Mouse (Mus musculus): Measurements from ENCODE around the gene Ubxn7. TPM values are rescaled to one million over a fixed set of nuclear protein-coding genes. Genes with fewer than 3 reads are reported as not detected.
"Not testable (repeated sequence)": the region's sequence is repeated elsewhere in the genome, so short reads cannot be mapped to it uniquely, and the experiment has no call there.

Ubxn7 gene
- 10 to 100 TPM in 22 of 26 experiments, 1 to 10 TPM in 4; 3.3 to 63.9 (median 28.4) TPM for total RNA-seq (2018; cell fraction: chromatin; rRNA removed)
- 10 to 100 TPM in 11 of 26 experiments, 1 to 10 TPM in 15; 5.8 to 14.5 (median 8.5) TPM for total RNA-seq (2018; cell fraction: cytosol; rRNA removed)
- 10 to 100 TPM in 22 of 26 experiments, 1 to 10 TPM in 4; 5.3 to 47.8 (median 17.3) TPM for total RNA-seq (2018; cell fraction: nucleus; rRNA removed)
- polyA plus RNA-seq (2018), result 3.9 to 6.0 TPM (median 4.0 TPM) in 3 replicates

GRCm38 (mm10) chr16:32332040-32332555, at the start of gene Ubxn7:
Ubxn7 (plus strand) TSS chr16:32332257.
- under 1% methylated on average over 51 of the region's 52 CpGs for WGBS (ENCODE audit: missing documents)
- H3K27ac ChIP-seq, result peak within 1 kb of the TSS; percentile 32
- peak within 1 kb of the TSS; percentile 77 for H3K4me3 ChIP-seq (ENCODE audit: inconsistent target)
- peaks cover 40% of the 10 kb centered on the region for H3K79me2 ChIP-seq (ENCODE audit: inconsistent target)
- H3K36me3 ChIP-seq (ENCODE audit: inconsistent target), result no peaks in the 10 kb centered on the region

DNA sequence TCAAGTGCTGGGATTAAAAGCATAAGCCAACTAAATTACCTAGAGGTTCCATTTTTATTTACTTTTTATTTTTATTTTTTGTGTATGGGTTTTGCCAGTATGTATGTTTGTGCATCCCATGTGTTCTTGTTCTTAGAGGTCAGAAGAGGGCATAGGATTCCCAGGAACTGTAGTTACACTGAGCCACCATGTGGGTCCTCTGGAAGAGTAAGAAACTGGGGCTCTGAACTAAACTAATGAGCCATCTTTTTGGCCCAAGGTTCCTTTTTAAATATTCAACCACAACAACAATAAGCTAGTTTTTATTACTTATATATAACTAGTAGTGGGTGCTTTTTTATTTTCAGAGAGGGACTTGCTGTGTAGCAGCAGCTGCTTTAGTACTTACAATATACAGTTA, 49.4 kb upstream of the Ubxn7 start:
- H3K4me3 ChIP-seq (ENCODE audit: inconsistent target), result no peak overlapping the region
- no peak overlapping the region for H3K27ac ChIP-seq
- H3K36me3 ChIP-seq (ENCODE audit: inconsistent target), result peaks cover 32% of the 10 kb centered on the region
- H3K79me2 ChIP-seq (ENCODE audit: inconsistent target), result peaks cover 98% of the 10 kb centered on the region

DNA sequence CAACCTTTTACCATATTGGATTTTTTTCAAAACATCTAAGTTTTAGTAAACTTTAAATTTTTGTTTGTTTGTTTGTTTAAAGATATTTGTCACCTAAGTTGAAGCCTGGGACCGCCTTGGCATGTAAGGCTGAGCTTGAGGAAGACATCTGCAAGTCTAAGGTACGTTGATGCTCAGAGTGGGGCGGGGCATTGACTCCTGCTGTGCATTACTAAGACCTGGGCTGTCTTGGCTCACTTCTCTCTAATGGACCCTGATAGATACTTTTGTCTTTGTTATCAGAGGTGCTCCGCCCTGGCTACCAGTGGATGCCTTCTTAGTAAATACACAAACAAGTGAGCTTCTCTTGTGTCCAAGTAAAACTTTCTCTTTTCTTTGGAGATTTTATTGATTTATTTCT, 40.2 kb upstream of the Ubxn7 start:
- Histone ChIP-seq H3K79me2 (ENCODE audit: inconsistent target) (peaks cover 9% of the 10 kb centered on the region; the same call in 1 of the 2 replicates), H3K4me3 (ENCODE audit: inconsistent target) (no peak overlapping the region), H3K27ac (no peak overlapping the region), H3K36me3 (ENCODE audit: inconsistent target) (peaks cover 47% of the 10 kb centered on the region)
- WGBS (ENCODE audit: missing documents), result 95% methylated on average over 4 of the region's 4 CpGs

DNA sequence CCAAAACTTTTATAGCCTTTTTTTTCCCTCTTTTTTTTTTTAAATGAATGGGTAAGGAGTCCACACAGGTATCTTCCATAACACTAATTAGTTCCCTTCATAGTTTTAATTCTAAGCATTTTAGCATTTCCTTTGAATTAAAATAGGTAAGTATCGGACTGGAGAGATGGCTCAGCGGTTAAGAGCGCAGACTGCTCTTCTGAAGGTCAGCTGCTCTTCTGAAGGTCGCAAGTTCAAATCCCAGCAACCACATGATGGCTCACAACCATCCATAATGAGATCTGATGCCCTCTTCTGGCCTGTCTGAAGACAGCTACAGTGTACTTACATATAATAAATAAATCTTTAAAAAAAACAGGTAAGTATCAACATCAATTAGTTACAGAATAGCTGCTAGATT, 32.4 kb upstream of the Ubxn7 start:
- not testable (repeated sequence) for H3K27ac ChIP-seq; H3K79me2 ChIP-seq (ENCODE audit: inconsistent target); H3K4me3 ChIP-seq (ENCODE audit: inconsistent target)
- WGBS (ENCODE audit: missing documents), result 100% methylated on average over 4 of the region's 4 CpGs
- H3K36me3 ChIP-seq (ENCODE audit: inconsistent target), result peaks cover 40% of the 10 kb centered on the region

DNA sequence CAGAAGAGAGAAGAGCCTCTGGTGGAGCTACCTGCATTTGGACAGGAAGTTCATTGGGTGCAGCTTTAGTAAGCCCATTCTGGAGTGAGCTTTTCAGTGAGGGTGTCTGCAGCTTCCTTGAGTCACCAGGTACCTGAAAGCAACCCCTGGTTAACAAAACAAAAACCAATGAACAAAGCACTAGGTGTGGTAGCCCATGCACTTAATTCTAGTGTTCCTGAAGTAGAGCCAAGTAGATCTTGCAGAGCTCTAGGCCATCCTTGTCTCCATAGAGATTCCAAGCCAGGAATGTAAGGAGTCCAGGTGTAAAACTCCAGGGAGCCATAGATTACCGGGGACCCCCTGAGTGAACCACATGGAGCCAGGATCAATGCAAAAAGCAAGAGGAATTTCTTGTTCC, 29.0 kb upstream of the Ubxn7 start:
- peaks cover 19% of the 10 kb centered on the region for H3K36me3 ChIP-seq (ENCODE audit: inconsistent target)
- H3K4me3 ChIP-seq (ENCODE audit: inconsistent target), result no peak overlapping the region
- no peak overlapping the region for H3K27ac ChIP-seq
- H3K79me2 ChIP-seq (ENCODE audit: inconsistent target), result no peaks in the 10 kb centered on the region
- WGBS (ENCODE audit: missing documents), result 83% methylated on average over 1 of the region's 1 CpGs

DNA sequence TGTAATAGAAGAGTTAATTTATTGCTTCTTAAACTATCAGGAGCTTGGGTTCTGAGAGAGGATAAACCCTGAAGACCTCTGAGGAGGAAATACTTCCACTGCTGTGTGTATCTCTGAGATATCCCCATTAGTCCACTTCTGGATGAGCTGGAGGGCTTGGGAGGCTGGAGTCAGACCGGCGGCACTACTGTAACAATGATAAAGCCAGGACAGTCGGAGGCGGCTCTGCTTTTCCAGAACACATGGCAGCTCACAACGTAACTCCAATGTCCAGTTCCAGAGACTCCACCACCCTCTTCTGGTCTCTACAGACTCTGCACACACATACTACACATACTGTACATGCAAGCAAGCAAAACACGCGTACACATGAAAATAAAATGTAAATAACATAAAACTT, 28.2 kb upstream of the Ubxn7 start:
- Histone ChIP-seq H3K27ac (no peak overlapping the region), H3K4me3 (ENCODE audit: inconsistent target) (no peak overlapping the region), H3K36me3 (ENCODE audit: inconsistent target) (peaks cover 12% of the 10 kb centered on the region), H3K79me2 (ENCODE audit: inconsistent target) (no peaks in the 10 kb centered on the region)
- 96% methylated on average over 7 of the region's 7 CpGs for WGBS (ENCODE audit: missing documents)

DNA sequence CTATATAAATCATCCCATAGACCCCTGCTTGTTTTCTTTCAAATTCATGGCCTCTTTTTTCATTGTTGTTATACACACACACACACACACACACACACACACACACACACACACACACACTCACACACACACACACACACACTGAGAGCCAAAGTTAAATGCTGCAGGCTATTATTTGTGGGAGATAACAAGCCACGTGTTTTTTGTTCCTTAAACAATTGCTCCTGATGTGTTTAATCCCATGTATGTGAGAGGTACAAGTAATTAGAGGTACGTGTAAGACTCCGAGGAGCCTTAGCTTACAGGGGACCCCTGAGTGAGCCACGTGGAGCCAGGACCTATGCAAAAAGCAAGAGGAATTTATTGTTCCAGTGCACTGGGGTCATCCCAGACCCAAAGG, 20.1 kb upstream of the Ubxn7 start:
- no peak overlapping the region for H3K27ac ChIP-seq
- H3K36me3 ChIP-seq (ENCODE audit: inconsistent target), result no peaks in the 10 kb centered on the region
- H3K79me2 ChIP-seq (ENCODE audit: inconsistent target), result no peaks in the 10 kb centered on the region
- H3K4me3 ChIP-seq (ENCODE audit: inconsistent target), result no peak overlapping the region
- 89% methylated on average over 4 of the region's 4 CpGs for WGBS (ENCODE audit: missing documents)

- no peaks in the 10 kb centered on the region for H3K36me3 ChIP-seq (ENCODE audit: inconsistent target)
- WGBS (ENCODE audit: missing documents), result 86% methylated on average over 5 of the region's 5 CpGs
- no peak overlapping the region for H3K4me3 ChIP-seq (ENCODE audit: inconsistent target)
- H3K79me2 ChIP-seq (ENCODE audit: inconsistent target), result no peaks in the 10 kb centered on the region
- no peak overlapping the region for H3K27ac ChIP-seq
These were observed 19.7 kb upstream of the Ubxn7 start for GRCm38 (mm10) chr16:32312386-32312785.

DNA sequence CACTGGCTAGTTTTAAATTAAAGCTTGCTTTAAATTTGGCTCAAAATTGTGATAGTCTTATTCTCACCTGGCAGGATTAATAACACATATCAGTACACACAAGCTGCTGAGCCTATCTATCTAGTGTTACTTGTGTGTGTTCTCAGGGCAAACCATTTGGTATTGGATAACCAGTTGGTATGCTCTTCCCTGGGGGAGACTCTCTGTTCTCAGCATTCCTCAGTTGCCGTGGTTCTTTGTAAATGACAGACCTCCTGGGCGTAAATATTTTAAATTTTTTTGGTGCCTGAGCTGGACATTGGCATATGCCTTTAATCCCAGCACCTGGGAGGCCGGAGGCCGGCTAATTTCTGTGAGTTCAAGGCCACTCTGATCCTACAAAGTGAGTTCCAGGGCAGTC, 19.2 kb upstream of the Ubxn7 start:
- 85% methylated on average over 4 of the region's 4 CpGs for WGBS (ENCODE audit: missing documents)
- Histone ChIP-seq H3K36me3 (ENCODE audit: inconsistent target) (no peaks in the 10 kb centered on the region), H3K4me3 (ENCODE audit: inconsistent target) (no peak overlapping the region), H3K27ac (no peak overlapping the region), H3K79me2 (ENCODE audit: inconsistent target) (no peaks in the 10 kb centered on the region)

GRCm38 (mm10) chr16:32316601-32317000, 15.5 kb upstream of the Ubxn7 start:
- Histone ChIP-seq H3K27ac (no peak overlapping the region), H3K36me3 (ENCODE audit: inconsistent target) (no peaks in the 10 kb centered on the region), H3K4me3 (ENCODE audit: inconsistent target) (no peak overlapping the region), H3K79me2 (ENCODE audit: inconsistent target) (no peaks in the 10 kb centered on the region)
- WGBS (ENCODE audit: missing documents), result 89% methylated on average over 2 of the region's 2 CpGs

- H3K4me3 ChIP-seq (ENCODE audit: inconsistent target), result no peak overlapping the region
- no peaks in the 10 kb centered on the region for H3K36me3 ChIP-seq (ENCODE audit: inconsistent target)
- H3K27ac ChIP-seq, result no peak overlapping the region
- H3K79me2 ChIP-seq (ENCODE audit: inconsistent target), result no peaks in the 10 kb centered on the region
- WGBS (ENCODE audit: missing documents), result 22% methylated on average over 7 of the region's 7 CpGs
These were observed 8.1 kb upstream of the Ubxn7 start for GRCm38 (mm10) chr16:32323953-32324352.

GRCm38 (mm10) chr16:32330876-32331670, 984 bp upstream of the Ubxn7 start:
- Histone ChIP-seq H3K79me2 (ENCODE audit: inconsistent target) (peaks cover 30% of the 10 kb centered on the region), H3K36me3 (ENCODE audit: inconsistent target) (no peaks in the 10 kb centered on the region), H3K27ac (no peak overlapping the region), H3K4me3 (ENCODE audit: inconsistent target) (peak overlapping the region; percentile 26; the same call in 1 of the 2 replicates)
- 67% methylated on average over 8 of the region's 9 CpGs for WGBS (ENCODE audit: missing documents)

DNA sequence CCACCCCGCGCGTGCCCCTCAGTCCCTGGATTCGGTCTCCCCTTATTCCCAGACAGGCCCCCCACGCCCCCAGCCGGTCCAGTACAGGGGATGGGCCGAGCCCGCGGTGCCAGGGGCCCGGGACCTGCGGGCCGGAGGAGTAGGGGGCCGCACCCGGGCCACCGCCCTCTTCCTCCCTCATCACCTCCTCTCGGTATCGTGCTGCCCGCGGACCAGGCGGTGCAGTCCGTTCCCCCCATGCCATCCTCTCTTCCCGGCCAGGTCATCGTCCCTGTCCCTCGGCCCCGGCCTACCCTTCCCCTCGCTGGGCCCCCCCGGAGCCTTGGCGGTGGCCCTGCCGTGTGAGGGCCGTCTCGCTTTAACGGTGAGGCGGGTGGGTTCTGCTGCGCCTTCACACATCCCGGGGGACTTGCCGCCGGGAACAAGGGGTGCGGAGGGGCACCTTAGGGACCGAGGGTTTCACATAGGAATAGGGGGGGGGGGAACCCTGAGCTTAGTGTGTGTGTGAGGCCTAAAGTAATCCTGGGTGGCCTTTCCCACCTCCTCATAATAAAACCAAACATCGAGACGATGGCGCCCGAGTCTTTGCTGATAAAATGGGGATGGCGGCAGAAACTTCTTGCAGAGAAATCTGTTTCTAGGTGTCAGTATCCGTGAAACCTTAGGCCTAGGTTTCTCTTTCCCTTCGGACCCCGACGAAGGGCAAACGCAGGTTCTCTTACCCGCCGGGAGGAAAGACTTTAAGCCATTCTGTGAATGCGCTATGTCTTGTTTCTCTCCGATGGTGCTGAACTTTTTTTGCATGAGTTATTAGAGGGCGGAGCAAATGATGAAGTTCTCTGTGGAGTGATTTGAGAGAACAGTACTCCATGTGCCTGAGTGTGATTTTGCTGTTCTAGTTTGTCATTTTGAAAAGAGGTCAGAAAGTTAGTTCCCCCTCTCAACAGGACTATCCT, 777 bp downstream of the Ubxn7 start:
- Histone ChIP-seq H3K27ac (peak overlapping the region; percentile 32), H3K79me2 (ENCODE audit: inconsistent target) (peaks cover 47% of the 10 kb centered on the region)
- 1% methylated on average over 49 of the region's 54 CpGs for WGBS (ENCODE audit: missing documents)

DNA sequence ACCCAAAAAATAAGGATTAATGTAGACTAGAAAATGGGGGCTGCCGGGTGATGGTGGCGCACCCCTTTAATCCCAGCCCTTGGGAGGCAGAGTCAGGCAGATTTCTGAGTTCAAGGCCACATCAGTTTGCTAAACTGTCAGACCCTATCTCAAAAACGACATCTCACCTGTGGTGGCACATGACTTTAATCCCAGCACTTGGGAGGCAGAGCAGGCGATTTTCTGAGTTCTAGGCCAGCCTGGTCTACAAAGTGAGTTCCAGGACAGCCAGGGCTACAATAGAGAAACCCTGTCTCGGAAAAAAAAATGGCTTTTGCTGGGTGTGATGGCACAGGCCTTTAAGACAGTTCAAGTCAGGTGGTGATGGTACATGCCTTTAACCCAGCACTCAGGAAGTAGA, 3.1 kb downstream of the Ubxn7 start:
- Histone ChIP-seq H3K4me3 (ENCODE audit: inconsistent target) (no peak overlapping the region), H3K36me3 (ENCODE audit: inconsistent target) (no peaks in the 10 kb centered on the region), H3K27ac (no peak overlapping the region), H3K79me2 (ENCODE audit: inconsistent target) (peaks cover 64% of the 10 kb centered on the region)
- 95% methylated on average over 5 of the region's 5 CpGs for WGBS (ENCODE audit: missing documents)

More for the DNA sequence above, 777 bp downstream of the Ubxn7 start:
- Histone ChIP-seq H3K36me3 (ENCODE audit: inconsistent target) (no peaks in the 10 kb centered on the region), H3K4me3 (ENCODE audit: inconsistent target) (peak overlapping the region; percentile 77)
